In the genomic region with DNA sequence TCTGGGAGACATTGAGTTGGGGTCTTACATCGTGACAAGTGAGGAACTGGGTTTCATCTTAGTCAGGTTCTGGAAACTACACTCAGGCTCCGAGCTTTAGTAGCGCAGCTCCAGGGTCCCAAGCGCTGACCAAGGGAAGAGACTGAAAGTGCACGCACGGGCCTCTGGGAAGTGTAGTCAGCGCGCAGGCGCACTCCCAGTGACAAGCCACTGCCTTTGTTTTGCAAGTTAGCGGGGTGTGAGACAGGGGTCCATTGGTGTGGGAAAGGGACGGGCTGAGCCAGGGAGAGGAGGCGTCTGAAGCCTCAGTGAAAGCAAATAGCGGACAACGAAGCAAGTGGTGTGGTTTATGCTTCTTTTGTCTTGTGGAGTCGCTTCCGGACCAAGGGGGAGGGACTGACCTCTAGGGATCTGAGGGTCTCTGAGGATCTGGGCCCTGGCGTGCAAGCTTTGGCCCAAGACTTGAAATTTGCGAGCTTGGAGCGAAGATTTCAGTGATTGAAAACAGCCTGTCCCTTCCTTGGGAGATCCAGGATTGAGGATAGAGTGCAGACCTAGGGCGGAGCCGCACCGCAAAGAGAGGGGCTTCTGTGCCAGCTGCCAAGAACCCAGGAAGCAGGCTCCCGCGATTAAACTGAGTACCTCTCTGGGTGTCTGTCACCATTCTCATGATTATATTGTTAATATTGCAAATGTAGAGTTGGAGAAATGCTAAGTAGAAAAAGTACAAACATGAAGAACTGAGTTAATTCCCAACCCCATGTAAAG, we compare ENCODE assay signal across 10 mouse cellular contexts. TPM values are rescaled to one million over a fixed set of nuclear protein-coding genes. Genes with fewer than 3 reads are reported as not detected.
A peak's percentile ranks its signal among the peaks of the same experiment; 100 is the strongest.
DNase-seq lines count a peak whose midpoint lies in the region; ATAC-seq and TF ChIP-seq lines count a peak whose summit lies in the region.
"Had no signal": no experiment of that assay in that cellular context is flagged by ENCODE, and none has a peak within 500 bp of the region (broad histone marks: within the 10 kb centered on the region; RNA-seq: fewer than 3 reads in every experiment).

No protein-coding gene starts in this region.

- no peak for DNase-seq in kidney, adult 9 months
- peak; percentile 0 for DNase-seq in embryo, embryonic 9.5 days (ENCODE audit: extremely low spot score)
- no peak for DNase-seq in left cerebral cortex, postnatal 10 days (ENCODE audit: extremely low spot score in 1 of 2, low spot score in 2 of 2)

- H3K9ac ChIP-seq in kidney, embryonic 15.5 days, result no peak overlapping the region
- H3K9ac ChIP-seq in hindbrain, embryonic 16.5 days (ENCODE audit: low read depth, low read length), result peak overlapping the region; percentile 17; the same call in 1 of the 2 replicates

- H3K27me3 ChIP-seq in kidney, embryonic 15.5 days, result no peaks in the 10 kb centered on the region
- H3K27me3 ChIP-seq in hindbrain, embryonic 16.5 days (replicated peaks; ENCODE audit: control insufficient read depth, insufficient read depth, low read length), result no peaks in the 10 kb centered on the region

- H3K4me2 ChIP-seq in kidney, embryonic 15.5 days, result peak overlapping the region; percentile 15; the same call in 1 of the 2 replicates
- H3K4me2 ChIP-seq in hindbrain, embryonic 16.5 days (ENCODE audit: low read length), result peak overlapping the region; percentile 38

- intact Hi-C loops in left cerebral cortex, postnatal 10 days (cut with DNase I), result no loop called here

- 72% methylated on average over 24 of the region's 24 CpGs for WGBS in kidney, embryonic 15.5 days
- 67% methylated on average over 24 of the region's 24 CpGs for WGBS in hindbrain, embryonic 16.5 days
- 77% methylated on average over 24 of the region's 24 CpGs for WGBS in olfactory bulb, adult 2 months

- no peak for TF ChIP-seq CTCF in olfactory bulb, adult 2 months (IDR thresholded peaks at IDR 0.05; ENCODE audit: insufficient read depth, low read depth, low read length)

- TF ChIP-seq POLR2A in olfactory bulb, adult 2 months (IDR thresholded peaks at IDR 0.05; ENCODE audit: insufficient read depth, low read depth, low read length), result no peak

- H3K9me3 ChIP-seq in kidney, embryonic 15.5 days (replicated peaks), result no peaks in the 10 kb centered on the region
- H3K9me3 ChIP-seq in hindbrain, embryonic 16.5 days (ENCODE audit: control insufficient read depth, low read length), result peaks cover 10% of the 10 kb centered on the region; the same call in 1 of the 2 replicates

- H3K36me3 ChIP-seq in kidney, embryonic 15.5 days, result no peaks in the 10 kb centered on the region
- peaks cover 5% of the 10 kb centered on the region; the same call in 1 of the 2 replicates for H3K36me3 ChIP-seq in hindbrain, embryonic 16.5 days (ENCODE audit: control insufficient read depth, insufficient read depth, low read length)

- ATAC-seq in kidney, embryonic 15.5 days (replicated peaks; ENCODE audit: low FRiP score), result peak; percentile 49; the same call in 1 of the 2 replicates
- peak; percentile 91 for ATAC-seq in hindbrain, embryonic 16.5 days
- ATAC-seq in activated CD4-positive, CD25-positive, alpha-beta regulatory T cell, adult 4 months, result no peak
- ATAC-seq in erythroblast, adult 5-6 weeks (replicated peaks; ENCODE audit: low FRiP score, poor library complexity, severe bottlenecking), result no peak

- H3K27ac ChIP-seq in kidney, embryonic 15.5 days, result no peak overlapping the region
- no peak overlapping the region for H3K27ac ChIP-seq in hindbrain, embryonic 16.5 days (ENCODE audit: low read depth, low read length)
- H3K27ac ChIP-seq in olfactory bulb, adult 2 months (ENCODE audit: insufficient read depth, low read depth, low read length), result no peak overlapping the region

- H3K4me3 ChIP-seq in kidney, embryonic 15.5 days (replicated peaks), result 0 out of 2 replicates have a peak overlapping the region, but pooled peaks have one; percentile 15
- peak overlapping the region; percentile 11 for H3K4me3 ChIP-seq in hindbrain, embryonic 16.5 days (ENCODE audit: low read length)
- peak overlapping the region; percentile 26; the same call in 1 of the 2 replicates for H3K4me3 ChIP-seq in olfactory bulb, adult 2 months (ENCODE audit: insufficient read depth, low read depth, low read length)

- no peaks in the 10 kb centered on the region for H3K4me1 ChIP-seq in kidney, embryonic 15.5 days
- no peaks in the 10 kb centered on the region for H3K4me1 ChIP-seq in hindbrain, embryonic 16.5 days (ENCODE audit: control insufficient read depth, insufficient read depth, low read depth, low read length)
- no peaks in the 10 kb centered on the region for H3K4me1 ChIP-seq in olfactory bulb, adult 2 months (ENCODE audit: control insufficient read depth, insufficient read depth, low read length)

RNA-seq across cellular contexts. Expression of a gene that starts 14.8 kb away (rescaled TPM):
- not detected in 2 replicates for polyA plus RNA-seq in kidney, embryonic 15.5 days (2015; fragmentation: Nextera tagmentation; extraction: Ambion mirVana)
- 0.03 TPM in 1 of 2 replicates, not detected in the other for polyA plus RNA-seq in hindbrain, embryonic 16.5 days (2015; fragmentation: Nextera tagmentation; extraction: Ambion mirVana)
- polyA plus RNA-seq in olfactory bulb, adult 2 months (2012; ENCODE audit: insufficient read depth, insufficient read length, low replicate concordance, missing spikeins), result not detected in 2 replicates
- total RNA-seq in left cerebral cortex, postnatal 10 days (2021), result under 1 TPM; 0.04 to 0.11 TPM
- polyA plus RNA-seq in activated CD4-positive, CD25-positive, alpha-beta regulatory T cell, adult 4 months (2017; shearing (Covaris generic)), result under 1 TPM; 0.08 to 0.12 TPM
- total RNA-seq in erythroblast, adult 5-6 weeks (2015; ENCODE audit: low replicate concordance), result not detected in 2 replicates
- not detected in 2 replicates for total RNA-seq in erythroblast, adult 5-6 weeks (2017; ENCODE audit: low replicate concordance)
- polyA plus RNA-seq: frontal cortex, adult 2 months; limb, embryonic 11.5 days had no signal

RNA-seq across cellular contexts. Expression of a gene that starts 53.8 kb away (rescaled TPM):
- polyA plus RNA-seq in kidney, embryonic 15.5 days (2015; fragmentation: Nextera tagmentation; extraction: Ambion mirVana), result 7.9 and 8.9 TPM in 2 replicates
- 35.3 and 36.2 TPM in 2 replicates for polyA plus RNA-seq in hindbrain, embryonic 16.5 days (2015; fragmentation: Nextera tagmentation; extraction: Ambion mirVana)
- polyA plus RNA-seq in olfactory bulb, adult 2 months (2012; ENCODE audit: insufficient read depth, insufficient read length, low replicate concordance, missing spikeins), result not detected in 2 replicates
- 10 to 100 TPM; 22.1 to 23.4 TPM for total RNA-seq in left cerebral cortex, postnatal 10 days (2021)
- under 1 TPM; 0.25 to 0.29 TPM for polyA plus RNA-seq in activated CD4-positive, CD25-positive, alpha-beta regulatory T cell, adult 4 months (2017; shearing (Covaris generic))
- total RNA-seq in erythroblast, adult 5-6 weeks (2015; ENCODE audit: low replicate concordance), result 0.63 TPM in 1 of 2 replicates, not detected in the other
- not detected in 2 replicates for total RNA-seq in erythroblast, adult 5-6 weeks (2017; ENCODE audit: low replicate concordance)

Comparison
In these comparisons a context has a peak if more than half of its experiments do, and no peak if none do; other contexts are left out.
1. ATAC-seq: peak in kidney, embryonic 15.5 days (single experiment) and hindbrain, embryonic 16.5 days (single experiment); none in activated CD4-positive, CD25-positive, alpha-beta regulatory T cell, adult 4 months (single experiment) and erythroblast, adult 5-6 weeks (single experiment).
2. Peak in every context shown above with its lines, with median percentiles within 50 percentile points of each other: H3K4me3 ChIP-seq.